Mouse (Mus musculus) spleen, postnatal 14 days (tissue): ENCODE measurements around the gene Tmf1.
A peak's percentile ranks its signal among the peaks of the same experiment; 100 is the strongest.

Source experiments
- DNase-seq, 2 experiments: peaks; one replicate each; pipeline ENCODE4 v3.0.0; 2021 to 2022; ENCODE audit warnings: low spot score in 2 of 2

The Tmf1 gene

GRCm38 (mm10) chr6:97204252-97204869, 25.4 kb upstream of the Tmf1 start:
- no peak for DNase-seq

GRCm38 (mm10) chr6:97202477-97202876, 23.6 kb upstream of the Tmf1 start:
- no peak for DNase-seq

GRCm38 (mm10) chr6:97200437-97200836, 21.5 kb upstream of the Tmf1 start:
- no peak for DNase-seq

GRCm38 (mm10) chr6:97179367-97179828, 476 bp upstream of the Tmf1 start:
- DNase-seq: no peak

- no peak for DNase-seq
Measured at GRCm38 (mm10) chr6:97175716-97176115, 3.2 kb downstream of the Tmf1 start.

GRCm38 (mm10) chr6:97150156-97150555, 28.8 kb downstream of the Tmf1 start:
- no peak for DNase-seq

- no peak for DNase-seq
Measured at GRCm38 (mm10) chr6:97149721-97150120, 29.2 kb downstream of the Tmf1 start.

- DNase-seq: peak; percentile 57 to 62
Measured at GRCm38 (mm10) chr6:97148383-97149251, 30.3 kb downstream of the Tmf1 start, which contains the start of gene Eogt. Eogt (minus strand) TSS chr6:97149182.

- DNase-seq: no peak
Measured at GRCm38 (mm10) chr6:97147755-97148382, 31.1 kb downstream of the Tmf1 start.

GRCm38 (mm10) chr6:97145156-97145555, 33.8 kb downstream of the Tmf1 start:
- no peak for DNase-seq

GRCm38 (mm10) chr6:97144359-97144758, 34.6 kb downstream of the Tmf1 start:
- no peak for DNase-seq

- DNase-seq: no peak
Measured at GRCm38 (mm10) chr6:97142611-97143010, 36.3 kb downstream of the Tmf1 start.

GRCm38 (mm10) chr6:97141811-97142210, 37.1 kb downstream of the Tmf1 start:
- DNase-seq: no peak

- no peak for DNase-seq
Measured at GRCm38 (mm10) chr6:97132707-97133303, 46.1 kb downstream of the Tmf1 start.

GRCm38 (mm10) chr6:97131808-97132207, 47.1 kb downstream of the Tmf1 start:
- DNase-seq: no peak

- DNase-seq: no peak
Measured at GRCm38 (mm10) chr6:97130979-97131378, 47.9 kb downstream of the Tmf1 start.

- DNase-seq: no peak
Measured at GRCm38 (mm10) chr6:97124336-97125010, 54.4 kb downstream of the Tmf1 start.

GRCm38 (mm10) chr6:97120922-97121321, 58.0 kb downstream of the Tmf1 start:
- no peak for DNase-seq

- DNase-seq: no peak
Measured at GRCm38 (mm10) chr6:97118327-97118726, 60.6 kb downstream of the Tmf1 start.

GRCm38 (mm10) chr6:97116896-97117295, 62.0 kb downstream of the Tmf1 start:
- no peak for DNase-seq

GRCm38 (mm10) chr6:97114821-97115220, 64.1 kb downstream of the Tmf1 start:
- DNase-seq: no peak

- DNase-seq: no peak
Measured at GRCm38 (mm10) chr6:97112177-97112576, 66.7 kb downstream of the Tmf1 start.
